Mouse (Mus musculus) right cerebral cortex, adult 18-20 months (tissue): ENCODE measurements around the gene Reps2.

Source experiments
- DNase-seq: peaks from one replicate; pipeline ENCODE4 v3.0.0; 2022; ENCODE audit warnings: mixed read lengths

Gene Reps2

GRCm38 (mm10) chrX:162589173-162589805 is 54.2 kb downstream of the Reps2 start:
- DNase-seq = no peak

- DNase-seq = peak; percentile 25
These were observed 59.1 kb downstream of the Reps2 start for GRCm38 (mm10) chrX:162584349-162584748.

GRCm38 (mm10) chrX:162580521-162580920 is 62.9 kb downstream of the Reps2 start:
- no peak for DNase-seq

GRCm38 (mm10) chrX:162568439-162568838 is 75.0 kb downstream of the Reps2 start:
- DNase-seq = no peak

GRCm38 (mm10) chrX:162565501-162565900 is 77.9 kb downstream of the Reps2 start:
- no peak for DNase-seq

GRCm38 (mm10) chrX:162556459-162556841 is 87.0 kb downstream of the Reps2 start:
- DNase-seq = peak; percentile 59

- DNase-seq = peak; percentile 22
These were observed 87.6 kb downstream of the Reps2 start for GRCm38 (mm10) chrX:162555729-162556458.

GRCm38 (mm10) chrX:162554513-162554912 is 88.9 kb downstream of the Reps2 start:
- DNase-seq = peak; percentile 25

GRCm38 (mm10) chrX:162552383-162552782 is 91.1 kb downstream of the Reps2 start:
- no peak for DNase-seq

GRCm38 (mm10) chrX:162545037-162545436 is 98.4 kb downstream of the Reps2 start:
- DNase-seq = no peak

- no peak for DNase-seq
These were observed 100.7 kb downstream of the Reps2 start for GRCm38 (mm10) chrX:162542576-162543227.

GRCm38 (mm10) chrX:162541961-162542360 is 101.5 kb downstream of the Reps2 start:
- no peak for DNase-seq

GRCm38 (mm10) chrX:162531016-162531415 is 112.4 kb downstream of the Reps2 start:
- DNase-seq = no peak

GRCm38 (mm10) chrX:162527240-162527639 is 116.2 kb downstream of the Reps2 start:
- DNase-seq = peak; percentile 39

- DNase-seq = no peak
These were observed 121.5 kb downstream of the Reps2 start for GRCm38 (mm10) chrX:162521831-162522514.

- no peak for DNase-seq
These were observed 122.3 kb downstream of the Reps2 start for GRCm38 (mm10) chrX:162521197-162521596.

GRCm38 (mm10) chrX:162520374-162520773 is 123.1 kb downstream of the Reps2 start:
- DNase-seq = no peak

- DNase-seq = no peak
These were observed 132.9 kb downstream of the Reps2 start for GRCm38 (mm10) chrX:162510426-162510980.

GRCm38 (mm10) chrX:162505186-162505585 is 138.3 kb downstream of the Reps2 start:
- DNase-seq = no peak

- DNase-seq = peak; percentile 54
These were observed 140.0 kb downstream of the Reps2 start for GRCm38 (mm10) chrX:162503436-162503835.

- no peak for DNase-seq
These were observed 142.5 kb downstream of the Reps2 start for GRCm38 (mm10) chrX:162500962-162501361.

- DNase-seq = no peak
These were observed 147.0 kb downstream of the Reps2 start for GRCm38 (mm10) chrX:162496485-162496884.

- DNase-seq = no peak
These were observed 154.8 kb downstream of the Reps2 start for GRCm38 (mm10) chrX:162488630-162489029.
